ENCODE assay signal across 24 mouse cellular contexts in genomic region chr5:149823821-149824220, GRCm38 (mm10).
A peak's percentile ranks its signal among the peaks of the same experiment; 100 is the strongest.
DNase-seq lines count a peak whose midpoint lies in the region; ATAC-seq and TF ChIP-seq lines count a peak whose summit lies in the region.
"Had no signal": no experiment of that assay in that cellular context is flagged by ENCODE, and none has a peak within 500 bp of the region (broad histone marks: within the 10 kb centered on the region; RNA-seq: fewer than 3 reads in every experiment).

No protein-coding gene starts in this region.

- no peak for TF ChIP-seq CTCF in testis, adult 2 months (IDR thresholded peaks at IDR 0.05; ENCODE audit: control insufficient read depth, insufficient read depth, insufficient replicate concordance, low read depth, low read length)

- TF ChIP-seq POLR2A in testis, adult 2 months (IDR thresholded peaks at IDR 0.05; ENCODE audit: control insufficient read depth, low read depth, low read length) = no peak

- no peak overlapping the region for H3K4me2 ChIP-seq in kidney, embryonic 14.5 days (replicated peaks; ENCODE audit: low read depth, low read length)
- no peak overlapping the region for H3K4me2 ChIP-seq in kidney, embryonic 16.5 days (replicated peaks; ENCODE audit: low read depth, low read length)
- H3K4me2 ChIP-seq: embryonic facial prominence, embryonic 13.5 days; embryonic facial prominence, embryonic 15.5 days; forebrain, embryonic 12.5 days had no signal

- no peak overlapping the region for H3K4me3 ChIP-seq in kidney, embryonic 14.5 days (ENCODE audit: low read length)
- no peak overlapping the region for H3K4me3 ChIP-seq in kidney, embryonic 16.5 days (ENCODE audit: low read length)
- H3K4me3 ChIP-seq in testis, adult 2 months (ENCODE audit: control insufficient read depth, low read depth, low read length) = peak overlapping the region; percentile 71
- H3K4me3 ChIP-seq: embryonic facial prominence, embryonic 13.5 days; embryonic facial prominence, embryonic 15.5 days; erythroblast, embryonic 14.5 days; forebrain, embryonic 10.5 days; forebrain, embryonic 12.5 days had no signal

- H3K27ac ChIP-seq in kidney, embryonic 14.5 days (ENCODE audit: low read depth, low read length) = no peak overlapping the region
- no peak overlapping the region for H3K27ac ChIP-seq in kidney, embryonic 16.5 days (ENCODE audit: low read length)
- H3K27ac ChIP-seq in testis, adult 2 months (ENCODE audit: control insufficient read depth, insufficient read depth, low read depth, low read length) = peak overlapping the region; percentile 94
- H3K27ac ChIP-seq: embryonic facial prominence, embryonic 13.5 days; embryonic facial prominence, embryonic 15.5 days; forebrain, embryonic 12.5 days had no signal

- H3K9me3 ChIP-seq in kidney, embryonic 14.5 days (ENCODE audit: control insufficient read depth, low read length) = no peaks in the 10 kb centered on the region
- H3K9me3 ChIP-seq in kidney, embryonic 16.5 days (ENCODE audit: low read length) = no peaks in the 10 kb centered on the region
- H3K9me3 ChIP-seq: embryonic facial prominence, embryonic 13.5 days; embryonic facial prominence, embryonic 15.5 days; forebrain, embryonic 10.5 days; forebrain, embryonic 12.5 days had no signal

- ATAC-seq in kidney, embryonic 14.5 days (ENCODE audit: low FRiP score, low TSS enrichment) = peak; percentile 75
- ATAC-seq in kidney, embryonic 16.5 days (ENCODE audit: low FRiP score, low TSS enrichment) = peak; percentile 75; the same call in 1 of the 2 replicates
- ATAC-seq: forebrain, embryonic 14.5 days had no signal

- H3K36me3 ChIP-seq in kidney, embryonic 14.5 days (ENCODE audit: control insufficient read depth, insufficient read depth, low read length) = no peaks in the 10 kb centered on the region
- no peaks in the 10 kb centered on the region for H3K36me3 ChIP-seq in kidney, embryonic 16.5 days (ENCODE audit: insufficient read depth, low read length)
- no peaks in the 10 kb centered on the region; the same call in 1 of the 2 replicates for H3K36me3 ChIP-seq in testis, adult 2 months (ENCODE audit: control insufficient read depth, insufficient read depth, low read length)
- H3K36me3 ChIP-seq: embryonic facial prominence, embryonic 13.5 days; embryonic facial prominence, embryonic 15.5 days; forebrain, embryonic 10.5 days; forebrain, embryonic 12.5 days had no signal

- DNase-seq in kidney, postnatal 4 days = no peak
- no peak for DNase-seq in kidney, postnatal 36 days
- DNase-seq in ovary, adult 18-20 months (ENCODE audit: low spot score) = peak; percentile 3
- no peak for DNase-seq in ovary, postnatal 10 days (ENCODE audit: low spot score)
- DNase-seq in testis, postnatal 10 days (ENCODE audit: low spot score) = no peak
- DNase-seq: adrenal gland, adult 2 months; adrenal gland, postnatal 10 days; adrenal gland, postnatal 25 days; cerebellum, adult 11 months; cerebellum, adult 18-20 months; cerebellum, adult 8-10 months; cerebellum, adult 9-11 months; cerebellum, postnatal 14 days; cerebellum, postnatal 36 days; embryo, embryonic 11 days had no signal

- H3K27me3 ChIP-seq in kidney, embryonic 14.5 days (ENCODE audit: control insufficient read depth, insufficient read depth, low read length) = no peaks in the 10 kb centered on the region
- no peaks in the 10 kb centered on the region for H3K27me3 ChIP-seq in kidney, embryonic 16.5 days (ENCODE audit: insufficient read depth, low read length)
- H3K27me3 ChIP-seq in testis, adult 2 months (ENCODE audit: control insufficient read depth, insufficient read depth, low read length) = no peaks in the 10 kb centered on the region
- H3K27me3 ChIP-seq: embryonic facial prominence, embryonic 13.5 days; embryonic facial prominence, embryonic 15.5 days; forebrain, embryonic 12.5 days had no signal

- H3K9ac ChIP-seq in kidney, embryonic 14.5 days (ENCODE audit: low read depth, low read length) = no peak overlapping the region
- no peak overlapping the region for H3K9ac ChIP-seq in kidney, embryonic 16.5 days (replicated peaks; ENCODE audit: low read length)
- H3K9ac ChIP-seq: embryonic facial prominence, embryonic 13.5 days; embryonic facial prominence, embryonic 15.5 days; forebrain, embryonic 12.5 days had no signal

- whole genome bisulfite sequencing in kidney, embryonic 14.5 days = 58% methylated on average over 9 of the region's 9 CpGs
- WGBS in kidney, embryonic 16.5 days = 54% methylated on average over 9 of the region's 9 CpGs

- 0 out of 2 replicates have a peak, but pooled peaks cover 1% of the 10 kb centered on the region for H3K4me1 ChIP-seq in kidney, embryonic 14.5 days (ENCODE audit: control insufficient read depth, insufficient read depth, low read length)
- H3K4me1 ChIP-seq in kidney, embryonic 16.5 days (ENCODE audit: insufficient read depth, low read length) = no peaks in the 10 kb centered on the region
- peaks cover 21% of the 10 kb centered on the region for H3K4me1 ChIP-seq in testis, adult 2 months (ENCODE audit: control insufficient read depth, insufficient read depth, low read length)
- H3K4me1 ChIP-seq: embryonic facial prominence, embryonic 13.5 days; embryonic facial prominence, embryonic 15.5 days had no signal
